Mouse (Mus musculus) kidney, postnatal 4 days (tissue): ENCODE data around the gene Jazf1.
A peak's percentile ranks its signal among the peaks of the same experiment; 100 is the strongest.

Source experiments
- DNase-seq, 2 experiments: peaks; one replicate each; pipeline ENCODE4 v3.0.0; 2021; ENCODE audit warnings: mixed read lengths in 2 of 2

Gene Jazf1

DNA sequence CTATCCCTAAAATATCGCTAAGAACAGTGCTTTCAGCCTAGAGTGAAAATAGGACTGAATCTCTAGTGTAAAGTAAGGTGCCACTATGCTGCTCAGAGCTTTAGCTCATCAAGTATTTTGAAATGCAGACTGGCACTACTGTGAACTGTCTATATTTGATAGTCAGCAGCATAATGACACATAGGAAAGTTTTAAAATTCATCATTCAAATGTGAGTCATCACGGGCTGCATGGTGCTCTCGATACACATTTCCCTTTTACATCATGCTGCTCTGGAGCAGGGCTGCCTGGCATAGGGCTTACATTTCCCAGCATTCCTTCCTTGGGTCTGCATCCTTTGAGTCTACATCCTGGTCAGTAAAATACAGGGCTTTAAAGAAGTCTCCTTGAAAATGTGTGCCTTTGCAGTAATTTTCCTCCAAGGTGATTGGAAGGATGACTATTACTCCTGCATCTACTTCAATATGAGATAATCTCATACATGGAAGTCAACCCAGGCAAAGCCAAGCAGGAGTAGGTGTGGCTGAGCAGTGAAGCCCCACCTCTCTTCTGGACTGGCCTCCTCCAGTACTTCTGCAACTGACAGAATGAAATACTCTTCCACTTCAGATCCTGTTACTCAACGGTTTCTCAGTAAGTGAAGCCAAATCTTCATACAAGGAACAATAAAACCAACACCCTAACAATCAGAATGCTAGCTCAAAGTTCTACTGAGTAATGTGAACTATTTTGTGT lies 165.0 kb downstream of the Jazf1 start:
- DNase-seq = no peak

DNA sequence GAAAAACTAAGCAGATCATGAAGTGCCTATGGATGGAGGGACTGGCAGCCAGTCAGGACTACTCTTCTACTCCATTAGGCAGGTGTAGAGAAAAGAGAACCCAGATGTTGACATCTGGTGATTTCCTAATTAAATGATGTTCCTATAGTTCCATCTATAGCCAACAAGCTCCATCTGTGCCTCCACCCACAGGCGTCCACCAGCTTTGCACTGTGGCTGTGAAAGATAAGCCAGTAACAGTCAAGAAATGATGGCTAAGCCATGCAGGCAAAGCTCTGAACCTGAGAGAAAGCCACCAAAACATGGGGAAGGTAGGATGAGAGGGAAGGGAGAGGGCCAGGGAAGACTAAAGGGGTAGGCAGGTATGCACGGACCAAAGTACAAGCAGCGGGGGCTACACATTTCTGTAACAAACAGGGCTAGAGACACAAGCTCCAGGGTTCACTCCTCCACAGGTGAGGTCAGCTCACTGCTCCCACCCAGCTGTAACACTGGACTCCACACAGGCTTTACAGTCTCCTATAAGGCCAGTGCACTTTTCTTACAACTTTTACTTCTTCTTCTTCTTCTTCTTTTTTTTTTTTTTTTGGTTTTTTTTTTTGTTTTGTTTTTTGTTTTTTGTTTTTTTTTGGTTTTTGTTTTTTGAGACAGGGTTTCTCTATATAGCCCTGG lies 168.7 kb downstream of the Jazf1 start:
- DNase-seq = no peak

DNA sequence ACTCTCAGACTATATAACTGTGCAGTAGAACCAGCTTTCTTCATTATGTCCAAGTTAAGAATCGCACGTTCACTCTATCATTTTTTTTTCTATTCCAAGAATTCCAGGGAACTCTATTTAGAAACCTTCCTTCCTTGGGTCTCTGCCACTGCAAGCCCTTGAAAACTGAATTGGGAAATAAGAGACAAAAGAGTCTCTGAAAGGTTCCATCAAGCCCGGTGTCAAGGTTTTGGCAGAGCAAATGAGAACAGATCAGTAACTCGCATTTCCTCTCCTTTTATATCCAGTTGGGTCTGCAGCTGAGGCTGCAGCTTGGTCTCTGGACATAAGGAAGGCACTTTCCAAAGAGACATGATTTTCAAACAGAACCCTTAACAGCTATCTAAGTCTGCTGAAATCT lies 173.4 kb downstream of the Jazf1 start:
- no peak for DNase-seq

DNA sequence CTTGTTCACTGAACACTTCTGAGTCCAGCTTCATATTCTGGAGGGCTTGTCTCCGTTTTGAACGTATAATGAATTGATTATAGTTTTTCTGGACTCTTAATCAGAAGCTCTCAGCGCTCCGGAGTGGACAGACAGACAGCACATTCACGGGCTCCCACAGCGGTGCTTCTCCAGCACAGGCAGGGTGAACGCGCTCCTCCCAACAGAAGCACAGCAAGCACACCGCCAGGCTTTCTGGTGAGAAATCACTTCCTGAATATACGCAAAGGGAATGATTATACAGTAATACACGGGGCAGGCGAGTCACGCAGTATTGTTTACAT lies 174.0 kb downstream of the Jazf1 start:
- DNase-seq = no peak

DNA sequence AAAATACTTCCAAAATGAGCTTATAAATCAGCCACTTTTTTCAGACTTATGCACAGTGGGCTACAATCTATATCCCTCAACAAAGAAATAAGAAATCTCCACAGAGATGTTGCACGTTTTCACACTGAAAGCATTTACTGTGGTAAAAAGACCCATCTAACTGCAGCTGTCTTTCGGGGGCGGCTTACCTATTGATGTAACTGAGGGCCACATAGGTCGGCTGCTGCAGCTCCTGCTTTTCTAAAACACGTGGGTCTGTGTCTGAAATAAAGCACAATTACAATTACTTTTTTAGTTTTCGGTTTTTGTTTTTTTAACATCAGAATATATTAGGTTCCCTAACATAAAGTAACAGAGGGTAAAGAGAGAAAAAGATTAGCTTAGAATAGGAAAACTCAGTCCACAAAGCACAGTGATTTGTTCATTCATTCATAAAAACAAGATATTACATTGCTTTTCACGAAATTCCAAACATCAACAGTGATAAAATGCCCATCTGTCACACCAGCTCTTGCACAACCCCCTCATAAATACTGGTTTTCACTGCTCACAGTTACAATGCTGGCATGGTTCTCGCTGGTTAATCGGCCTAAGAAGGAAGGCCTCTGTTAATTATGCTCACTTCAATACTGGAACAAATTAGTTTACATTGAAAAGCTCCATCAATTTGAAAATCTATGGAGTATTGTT lies 174.5 kb downstream of the Jazf1 start:
- no peak for DNase-seq

DNA sequence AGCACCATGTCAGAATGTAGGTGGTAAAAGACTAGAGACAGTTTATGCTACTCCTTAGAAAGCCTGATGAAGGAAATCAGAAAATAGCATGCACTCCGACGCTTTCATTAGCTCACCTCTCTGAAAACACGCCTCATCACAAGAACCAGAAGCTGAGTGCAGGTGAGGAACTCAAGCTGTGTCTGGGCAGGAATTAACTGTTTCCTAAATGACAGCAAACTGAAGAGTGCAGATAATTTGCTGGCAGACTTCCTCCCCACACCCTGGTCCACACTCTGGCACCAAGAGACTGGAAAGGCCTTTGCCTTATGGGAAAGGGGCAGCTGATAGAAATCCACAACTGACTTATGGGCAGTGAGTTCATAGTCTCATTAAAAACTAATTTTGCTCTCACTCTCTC lies 175.5 kb downstream of the Jazf1 start:
- no peak for DNase-seq

DNA sequence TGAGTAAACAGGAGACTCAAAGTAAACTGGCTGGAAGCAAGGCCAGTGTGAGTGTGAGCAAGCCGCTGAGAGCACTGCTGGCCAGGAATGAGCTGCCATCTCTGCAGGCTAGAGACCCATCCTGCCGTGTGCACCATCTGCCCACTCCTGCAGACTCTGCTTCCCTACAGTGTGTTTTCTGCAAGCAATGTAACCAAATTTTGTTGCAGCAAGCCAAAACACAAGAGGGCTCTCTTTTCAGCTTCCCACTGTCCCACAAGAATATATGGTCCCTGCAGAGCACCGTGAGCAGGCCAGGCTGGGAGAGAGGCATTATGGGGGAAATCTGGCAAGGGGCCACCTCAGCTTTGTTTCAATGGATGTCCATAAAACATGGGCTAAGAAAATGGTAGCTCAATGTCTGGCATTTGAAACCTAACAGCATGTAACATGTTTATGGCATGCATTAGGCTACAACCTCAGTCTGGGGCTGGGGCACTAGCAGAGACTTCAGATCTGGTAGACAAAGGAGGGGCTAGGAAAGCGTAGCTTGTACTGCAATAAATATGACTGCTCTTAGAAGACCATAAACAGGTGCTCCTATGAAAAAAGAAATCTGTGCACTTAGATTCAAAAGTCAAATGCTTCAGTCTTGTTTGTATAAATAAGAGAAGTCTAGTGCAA lies 180.8 kb downstream of the Jazf1 start:
- peak in 1 of 2 experiments; percentile 8 for DNase-seq

DNA sequence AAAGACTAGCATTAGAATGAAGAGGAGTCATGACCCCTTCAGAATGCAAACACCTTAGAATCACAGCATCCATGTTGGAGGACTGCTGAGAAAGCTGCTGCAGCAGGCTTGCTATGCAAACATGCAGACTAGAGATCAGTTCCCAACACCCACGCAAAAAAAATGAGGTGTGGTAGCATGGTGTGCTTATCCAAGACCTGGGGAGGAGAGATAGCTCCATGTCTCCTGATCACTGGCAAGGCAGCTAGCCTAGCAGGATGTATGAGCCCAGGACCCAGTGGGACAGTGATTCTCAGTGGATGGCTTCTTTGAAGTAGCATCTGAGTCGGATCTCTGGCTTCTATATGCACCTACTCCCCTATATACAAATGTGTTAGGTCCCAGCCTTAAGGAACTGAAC lies 184.7 kb downstream of the Jazf1 start:
- DNase-seq = no peak

DNA sequence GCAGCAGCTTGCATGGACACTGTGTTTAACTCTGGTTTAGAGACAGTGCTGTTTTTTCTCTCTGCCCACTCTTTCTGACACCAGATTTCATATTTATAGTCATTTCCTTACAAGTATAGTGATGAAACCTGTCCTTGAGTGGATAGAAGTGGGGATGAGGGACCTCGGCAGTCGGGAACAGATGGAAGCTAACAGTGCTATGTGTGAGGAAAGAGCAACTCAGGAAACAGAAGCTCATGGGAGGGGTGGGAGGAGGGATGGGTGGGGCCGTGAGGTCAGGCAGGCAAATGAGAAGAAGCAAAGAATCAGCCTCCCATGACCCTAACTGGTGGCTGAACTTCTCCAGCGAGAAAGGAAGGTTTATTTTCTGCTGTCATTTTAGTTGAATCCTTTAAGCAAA lies 191.3 kb downstream of the Jazf1 start:
- no peak for DNase-seq

DNA sequence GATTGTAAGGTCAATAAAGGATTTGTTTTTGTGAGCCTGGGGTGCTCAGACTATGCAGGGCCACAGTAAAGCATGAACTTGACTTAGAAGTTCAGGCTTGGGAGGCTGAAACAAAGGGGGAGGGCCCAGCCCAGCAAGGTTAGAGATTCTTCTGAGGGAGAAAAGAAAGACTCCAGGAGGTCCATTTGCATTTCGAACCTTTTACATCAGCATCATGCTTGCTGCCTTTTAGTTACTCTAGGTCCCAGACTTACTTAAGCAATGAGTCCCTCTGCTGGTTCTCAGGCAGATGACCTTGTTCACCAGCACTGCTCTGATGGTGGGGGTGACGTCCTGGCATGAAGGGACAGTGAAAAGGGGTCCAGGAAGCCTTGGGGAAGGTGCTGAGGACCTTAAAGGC lies 197.1 kb downstream of the Jazf1 start:
- no peak for DNase-seq

DNA sequence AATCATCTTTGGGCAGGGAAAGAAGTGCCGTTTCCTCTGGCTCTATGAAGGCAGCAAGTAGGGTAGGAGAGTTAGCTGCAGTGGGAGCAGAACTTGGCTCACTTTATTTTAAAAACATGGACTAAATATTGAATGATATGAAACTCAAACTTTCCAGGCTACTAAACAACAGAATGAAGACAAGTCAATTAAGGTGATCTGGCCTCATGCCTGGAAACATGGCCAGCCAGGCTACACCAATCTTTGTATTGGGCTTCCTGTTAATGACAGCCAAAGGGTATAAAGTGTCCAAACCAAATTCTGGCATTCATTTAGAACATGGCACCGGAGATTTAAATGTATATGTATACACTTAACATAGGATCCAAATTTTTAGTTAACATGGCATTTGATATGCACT lies 199.2 kb downstream of the Jazf1 start:
- no peak for DNase-seq

DNA sequence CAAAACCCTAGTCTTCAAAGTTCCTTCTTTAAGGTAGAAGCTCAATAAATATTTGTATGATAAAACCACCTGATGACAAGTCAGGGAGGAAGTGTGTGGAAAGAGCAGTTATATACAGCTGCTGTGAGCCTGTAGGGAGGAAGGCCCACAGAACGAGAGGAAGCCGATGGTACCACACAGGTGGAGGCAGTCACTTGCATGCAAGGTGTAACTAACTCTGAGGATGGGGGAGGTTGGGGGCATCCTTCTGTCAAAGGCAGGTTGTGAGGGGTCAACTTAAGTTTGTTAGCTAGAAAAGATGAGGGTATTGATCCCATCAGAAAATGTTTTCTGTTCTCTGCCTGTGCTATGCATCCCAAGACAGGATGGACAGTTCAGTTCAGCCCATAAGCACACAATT lies 200.1 kb downstream of the Jazf1 start:
- DNase-seq = no peak

DNA sequence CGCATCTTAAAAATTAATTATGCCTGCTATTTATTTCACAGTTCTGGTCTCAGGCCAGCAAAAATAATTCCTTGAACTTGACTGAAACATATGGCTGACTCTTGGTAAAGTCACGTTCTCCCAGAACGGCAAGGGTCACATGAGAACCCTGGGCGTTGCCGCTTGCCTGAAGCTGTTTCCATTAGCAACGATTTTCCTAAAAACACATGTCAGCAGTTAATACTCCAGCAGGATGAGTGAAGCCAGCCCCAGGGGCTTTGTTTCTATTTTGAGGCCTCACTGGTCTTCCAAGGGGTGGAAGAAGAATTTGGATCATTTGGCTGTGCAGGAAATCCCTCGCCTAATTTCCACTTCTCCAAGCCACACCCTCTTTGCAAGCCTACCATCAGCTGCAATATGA lies 206.5 kb downstream of the Jazf1 start:
- DNase-seq = peak; percentile 47 to 57

DNA sequence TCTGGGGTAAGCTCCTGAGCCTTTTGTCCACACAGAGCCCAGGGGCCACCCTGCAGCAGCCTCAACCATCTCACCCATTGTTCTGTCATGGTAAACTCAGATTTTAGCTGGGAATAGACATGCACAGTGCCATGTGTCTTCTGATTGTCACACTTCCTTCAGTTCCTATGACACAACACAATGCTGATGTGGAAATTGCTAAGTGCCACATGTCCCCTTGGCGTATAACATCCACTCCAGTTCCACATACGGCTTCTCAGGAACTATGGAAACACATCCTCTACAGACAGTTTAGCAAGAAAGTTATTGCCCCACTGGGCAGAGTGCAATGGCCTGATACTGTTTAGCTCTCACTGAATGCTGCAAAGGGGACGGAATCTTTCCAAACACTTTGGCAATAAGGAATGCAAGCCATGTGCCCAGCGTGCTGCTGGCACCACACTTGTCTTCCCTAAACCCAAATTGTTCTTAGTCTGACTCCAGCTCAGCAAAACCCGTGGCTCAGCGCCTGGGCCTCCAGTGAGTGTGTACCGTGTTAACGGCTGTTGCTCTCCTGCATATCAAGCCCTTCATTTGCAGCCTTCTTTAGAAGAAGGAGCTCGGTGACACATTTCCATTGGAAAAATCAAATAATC lies 207.1 kb downstream of the Jazf1 start:
- DNase-seq = no peak

DNA sequence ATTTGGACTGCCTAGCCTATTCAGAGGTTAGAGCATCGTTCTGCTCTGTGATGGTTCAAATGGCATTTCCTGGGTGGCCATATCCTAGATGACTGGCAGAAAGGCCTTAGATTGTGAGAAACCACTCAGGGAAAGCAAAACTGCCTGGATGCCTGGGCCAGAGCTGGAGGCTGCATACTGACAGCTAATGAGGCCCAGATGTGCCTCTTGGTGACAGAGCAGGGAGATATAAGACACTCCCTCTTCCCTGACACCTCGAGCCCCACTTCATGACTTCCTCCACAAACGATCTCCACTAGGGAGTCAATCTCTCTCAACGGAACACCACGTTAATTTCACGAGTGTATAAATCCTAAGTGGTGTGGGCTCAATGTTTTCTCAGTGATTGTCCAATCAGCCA lies 207.7 kb downstream of the Jazf1 start:
- DNase-seq = peak in 1 of 2 experiments; percentile 24

DNA sequence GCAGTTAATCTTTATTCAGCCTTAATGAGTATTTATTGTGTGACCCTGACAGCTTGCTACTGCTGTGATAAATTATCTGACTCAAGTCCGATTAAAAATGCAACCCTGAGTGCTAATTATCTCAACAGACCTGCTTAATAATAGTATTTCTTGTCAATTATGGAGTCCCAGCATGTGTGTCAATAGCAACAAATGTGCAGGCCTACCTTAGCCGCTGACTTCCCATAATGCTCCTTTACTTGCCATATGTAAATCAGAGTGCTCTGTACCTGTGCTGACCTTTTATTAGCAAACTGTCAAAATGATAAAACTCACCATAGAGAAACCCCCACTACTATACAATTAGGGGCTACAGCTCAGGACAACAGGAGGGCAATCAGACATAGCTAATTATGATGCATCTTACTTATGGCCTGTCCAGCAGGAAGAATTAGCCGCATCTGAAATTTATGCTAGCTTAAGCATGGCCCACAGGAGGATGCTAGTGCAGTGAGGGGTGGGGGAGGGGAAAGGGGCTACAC lies 209.5 kb downstream of the Jazf1 start:
- no peak for DNase-seq

DNA sequence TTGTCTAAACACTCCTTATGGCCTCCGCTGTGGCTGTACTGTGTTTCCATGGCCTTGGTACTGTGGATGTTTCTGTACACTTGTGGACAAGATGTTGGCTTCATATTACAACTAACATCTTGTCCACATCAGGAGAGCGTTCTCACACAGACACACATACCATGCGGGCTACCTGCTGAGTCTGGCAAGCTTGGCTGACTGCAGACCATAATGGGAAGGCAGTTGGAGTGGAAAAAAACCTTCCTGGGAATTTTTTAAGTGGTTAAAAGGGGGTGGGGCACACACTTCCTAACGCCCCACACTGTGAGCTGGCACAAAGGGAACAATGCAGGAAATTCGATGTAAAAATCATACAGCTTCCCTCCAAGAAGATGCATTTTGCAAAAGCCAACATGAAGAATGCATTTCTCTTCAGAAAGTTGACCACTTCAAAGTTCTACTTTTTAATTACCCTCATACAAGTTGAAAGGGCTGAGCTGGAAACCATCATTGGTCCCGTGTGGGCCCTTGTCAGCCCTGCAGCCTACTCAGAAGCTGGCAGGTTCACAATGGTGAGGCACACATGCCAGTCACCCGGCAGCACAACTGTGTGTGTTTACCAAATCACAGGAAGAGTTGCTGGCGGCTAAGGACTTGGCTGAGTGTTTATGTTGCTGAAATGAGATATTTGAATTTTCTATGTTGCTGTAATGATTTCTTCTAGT lies 215.9 kb downstream of the Jazf1 start:
- DNase-seq = no peak

DNA sequence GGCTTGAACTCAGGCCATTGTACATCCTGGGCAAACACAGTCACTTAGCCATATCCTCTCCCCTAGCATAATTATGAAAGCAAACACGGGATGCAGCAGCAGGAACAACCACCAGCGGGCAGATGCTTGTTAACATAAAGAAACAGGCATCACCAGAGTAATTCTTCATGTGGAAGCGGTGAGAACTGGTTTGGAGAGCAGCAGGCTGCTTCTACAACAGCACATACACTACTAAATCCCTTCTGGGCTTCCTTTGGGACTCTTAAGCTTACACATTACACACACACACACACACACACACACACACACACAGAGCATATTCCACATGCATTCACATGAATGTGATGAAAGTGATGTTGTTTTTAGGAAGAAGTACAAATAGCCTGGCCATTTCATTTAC lies 216.5 kb downstream of the Jazf1 start:
- no peak for DNase-seq

DNA sequence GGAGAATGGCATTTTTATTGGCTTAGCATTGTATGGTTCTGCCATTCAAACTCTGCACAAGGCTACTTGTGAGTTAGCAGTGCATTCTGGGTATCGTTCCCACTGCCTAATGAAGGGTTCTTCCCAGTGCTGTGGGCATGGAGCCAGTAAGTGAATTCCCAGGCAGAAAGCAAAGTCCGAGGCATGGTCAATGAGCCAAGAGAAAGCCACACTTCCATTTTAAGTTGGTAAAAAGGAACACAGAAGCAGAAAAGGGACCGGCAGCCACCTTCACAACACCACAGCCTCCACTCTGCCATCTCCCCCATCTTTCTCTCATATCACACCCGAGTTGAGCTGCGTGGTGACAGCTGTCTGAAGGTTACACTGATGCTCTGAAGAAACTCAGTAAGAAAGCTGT lies 217.4 kb downstream of the Jazf1 start:
- peak; percentile 57 to 76 for DNase-seq

DNA sequence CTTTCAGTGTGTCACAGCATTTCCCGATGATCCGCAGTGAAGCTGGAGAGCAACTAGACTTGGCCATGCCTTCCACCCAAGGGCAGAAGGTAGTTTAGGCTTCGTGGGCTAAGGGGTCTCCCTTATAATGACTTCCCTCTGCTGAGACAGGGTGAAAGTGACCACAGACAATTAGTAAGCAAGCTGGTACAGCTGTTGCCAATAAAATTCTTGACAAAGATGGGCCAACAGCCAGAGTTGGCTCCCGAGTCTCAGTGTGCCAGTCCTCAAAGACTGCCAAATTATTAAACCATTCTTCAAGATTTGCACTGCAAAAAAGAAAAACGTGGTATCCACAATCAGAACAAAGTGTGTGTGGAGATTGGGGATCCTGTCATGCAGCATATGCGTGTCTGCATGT lies 220.2 kb downstream of the Jazf1 start:
- no peak for DNase-seq

DNA sequence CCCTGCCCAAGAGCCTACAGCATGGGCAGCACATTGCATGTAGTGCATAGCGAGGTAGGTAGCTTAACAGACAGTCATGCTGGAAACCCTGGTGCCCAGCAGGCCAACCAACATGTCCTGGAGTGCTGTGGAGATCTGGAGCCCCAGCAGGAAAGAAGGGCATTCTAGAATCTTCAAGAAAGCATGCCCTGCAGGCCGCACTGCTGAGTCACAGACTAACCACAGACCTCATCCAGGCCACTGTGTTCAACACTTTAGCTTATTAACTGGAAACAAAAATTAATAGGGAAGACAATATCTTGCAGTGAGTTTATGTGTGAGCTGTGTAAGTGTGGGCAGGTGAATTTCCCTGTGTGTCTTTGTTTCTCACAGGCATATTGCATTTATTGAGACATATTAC lies 222.1 kb downstream of the Jazf1 start:
- no peak for DNase-seq

DNA sequence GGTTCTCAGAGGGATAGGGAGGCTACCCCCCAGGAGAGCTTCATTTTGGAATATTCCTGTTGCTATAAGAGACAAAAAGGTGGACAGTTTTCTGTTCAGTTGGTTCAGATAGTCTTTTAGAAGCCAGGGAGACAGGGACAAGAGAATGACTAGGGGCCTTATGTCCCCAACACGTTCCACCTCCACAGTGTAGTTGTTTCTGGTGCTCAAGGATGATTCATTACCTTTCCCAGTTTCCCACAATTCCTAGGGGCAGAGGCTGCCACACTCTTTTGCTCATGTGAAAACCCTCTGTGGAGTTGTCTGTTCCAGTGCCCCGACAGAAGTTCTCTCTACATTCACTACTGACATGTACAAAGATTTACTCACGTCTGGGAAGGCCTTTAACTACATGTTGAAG lies 223.7 kb downstream of the Jazf1 start:
- DNase-seq = no peak
